Mouse (Mus musculus): ENCODE results near the gene Stard3.

DNA sequence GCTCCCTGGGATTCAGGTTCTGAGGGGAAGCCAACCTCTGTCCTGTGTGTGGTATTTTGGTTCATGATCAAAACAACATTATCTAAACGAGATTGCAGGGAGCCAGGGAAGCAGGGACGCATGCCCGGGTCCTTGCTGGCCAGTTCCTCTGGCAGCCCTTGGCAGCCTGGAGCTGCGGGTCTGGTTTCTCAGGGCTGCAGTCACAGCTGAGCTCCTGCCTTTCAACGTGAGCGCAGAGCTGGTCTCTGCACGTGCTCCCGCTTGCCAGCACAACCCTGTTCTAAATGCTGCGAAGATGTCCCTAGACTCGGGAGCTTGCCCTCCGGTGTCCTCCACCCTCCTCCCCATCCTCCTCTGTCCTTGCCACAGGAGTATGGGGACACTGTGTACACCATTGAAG lies 19.6 kb downstream of the Stard3 start:
- TF ChIP-seq CTCF (IDR thresholded peaks at IDR 0.05; ENCODE audit: borderline replicate concordance, insufficient read depth, low read length) (no peak), POLR2A (IDR thresholded peaks at IDR 0.05; ENCODE audit: low read depth, low read length) (no peak)
